Mouse (Mus musculus) T-cell, adult 66 days (primary cell): ENCODE results near the gene Fbln7. TPM values are rescaled to one million over a fixed set of nuclear protein-coding genes. Genes with fewer than 3 reads are reported as not detected.

Experiments
- total RNA-seq, 2 experiments: library from RNA; stranded (reverse); gene quantifications; 3 replicates in 1 of 2; 4 replicates in 1 of 2; pipeline ENCODE4 v1.2.4; 2023

The Fbln7 gene
- total RNA-seq = not detected

DNA sequence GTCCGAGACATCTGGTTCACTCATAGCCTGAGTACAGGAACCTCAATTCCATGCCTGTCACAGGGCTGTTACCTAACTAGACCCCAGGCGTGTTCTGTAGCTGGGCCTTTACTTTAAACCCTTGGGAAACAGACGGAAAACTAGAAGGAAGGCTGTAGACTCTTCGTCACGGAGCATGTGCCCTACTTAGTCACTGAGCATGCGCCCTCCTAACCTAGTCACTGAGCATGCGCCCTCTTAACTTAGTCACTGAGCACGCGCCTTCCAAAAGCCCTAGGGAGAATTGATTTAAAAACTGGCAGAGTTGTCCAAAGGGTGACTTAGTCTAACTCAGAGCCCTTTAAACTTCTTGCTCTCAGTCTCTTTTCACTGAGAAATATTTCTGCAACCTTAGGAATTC lies at the start of gene Fbln7:
TSS of gene Fbln7 (plus strand) at position 346 of the 400 bp plus-strand sequence.

DNA sequence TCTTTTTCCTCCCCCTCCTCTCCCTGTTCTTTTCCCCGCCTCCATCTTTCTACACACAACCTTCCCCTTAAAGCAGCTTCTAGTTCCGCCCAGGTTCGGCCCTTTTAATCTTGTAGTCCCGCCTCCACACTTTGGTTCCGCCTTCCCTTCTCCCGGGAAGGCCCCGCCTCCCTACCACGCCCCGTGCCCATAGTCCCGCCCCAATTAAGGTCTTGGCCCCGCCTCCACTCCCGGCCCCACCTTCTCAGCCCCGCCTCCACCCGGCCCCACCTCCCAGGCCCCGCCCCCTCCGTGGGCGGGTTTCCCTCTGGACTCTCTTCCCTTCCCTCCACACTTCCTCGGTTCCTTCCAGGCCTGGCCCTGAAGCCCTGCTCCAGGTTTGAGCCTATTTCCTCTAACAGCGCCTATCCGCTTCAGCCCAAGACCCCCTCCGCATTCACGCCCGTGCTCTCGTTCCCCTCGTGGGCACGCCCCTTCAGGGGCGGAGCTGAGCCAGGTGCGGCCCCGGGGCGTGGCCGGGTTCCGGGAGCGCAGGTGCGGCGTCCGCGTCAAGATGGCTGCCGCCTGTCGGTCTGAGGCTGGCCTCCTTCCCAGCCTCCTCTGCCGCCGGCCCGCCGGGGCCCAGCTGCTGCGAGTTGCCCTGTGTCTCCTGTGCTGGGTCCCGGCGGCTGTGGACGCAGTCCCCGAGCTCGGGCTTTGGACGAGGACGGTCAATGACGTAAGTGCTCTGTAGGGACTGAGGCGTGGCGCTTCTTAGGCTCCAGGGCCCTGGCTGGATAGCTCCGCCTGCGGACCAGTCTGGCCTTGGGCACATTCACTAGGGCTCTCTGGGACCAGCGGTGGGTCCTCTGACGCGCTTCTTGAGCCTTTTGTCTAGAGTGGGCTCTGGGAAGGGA lies 44.7 kb upstream of the Fbln7 start, which contains the start of gene Tmem87b:
TSS of gene Tmem87b (plus strand) at position 333 of the 896 bp plus-strand sequence.

DNA sequence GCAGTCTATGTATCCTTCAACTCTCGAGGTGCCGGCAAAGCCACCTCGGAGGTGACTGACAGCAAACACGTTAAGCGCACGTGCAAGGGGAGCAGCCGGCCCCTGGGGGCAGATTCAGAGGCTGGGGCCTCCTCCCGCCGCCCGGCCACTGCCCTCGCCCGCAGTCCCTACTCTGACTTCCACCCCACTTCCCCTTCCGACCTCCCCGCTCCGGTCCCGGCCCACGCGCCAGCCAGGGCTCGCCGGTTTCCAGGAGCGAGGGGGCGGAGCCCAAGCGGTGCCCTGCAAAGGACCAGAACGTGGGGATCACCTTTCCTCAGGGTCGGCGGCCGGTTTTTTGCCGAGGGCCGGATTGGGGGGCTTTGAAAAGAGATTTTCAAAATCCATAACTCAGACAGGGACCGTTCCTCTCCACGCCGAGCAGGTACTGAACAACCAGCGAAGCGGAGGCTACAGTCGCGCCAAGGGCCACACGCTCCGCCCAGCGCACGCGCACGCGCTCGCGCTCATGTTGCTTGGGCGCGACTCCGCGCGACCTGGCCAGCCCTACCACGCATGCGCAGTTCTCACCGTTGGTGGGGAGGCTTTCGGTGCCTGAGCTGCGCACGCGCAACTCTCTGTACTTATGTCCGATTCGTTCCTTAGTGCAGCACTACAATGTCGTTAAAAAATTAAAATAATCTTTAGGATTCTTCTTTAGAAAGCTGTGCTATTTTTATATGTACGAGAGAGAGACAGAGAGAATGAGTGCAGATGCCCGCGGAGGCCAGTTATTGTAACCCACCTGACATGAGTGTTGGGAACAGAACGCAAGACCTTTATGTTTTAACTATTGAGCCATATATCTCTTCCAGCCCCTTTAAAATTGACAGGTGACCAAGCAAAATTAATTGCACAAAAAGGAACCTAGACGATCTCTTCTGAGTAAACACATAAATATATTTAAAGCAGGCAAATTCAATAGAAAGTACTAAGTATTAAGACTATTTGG lies 81.1 kb downstream of the Fbln7 start, which contains the start of gene Zc3h8:
TSS of gene Zc3h8 (minus strand) at position 540 of the 991 bp plus-strand sequence.

Other genes with a start within 250 kb of the Fbln7 start
- gene Anapc1, start 175.6 kb upstream of the Fbln7 start, total RNA-seq = 100 to 1,000 TPM; 131 to 135 TPM
- 1 to 10 TPM in 1 of 2 experiments, under 1 TPM in 1; 0.71 to 1.4 TPM for gene Mertk, start 164.0 kb upstream of the Fbln7 start, total RNA-seq
- 10 to 100 TPM; 40.3 to 46.2 TPM for gene Tmem87b, start 44.9 kb upstream of the Fbln7 start, total RNA-seq
- 1 to 10 TPM; 6.9 to 7.6 TPM for gene Zc3h8, start 81.1 kb downstream of the Fbln7 start, total RNA-seq
- 10 to 100 TPM; 10.5 to 15.7 TPM for gene Zc3h6, start 104.4 kb downstream of the Fbln7 start, total RNA-seq
- 1 to 10 TPM; 3.3 to 5.8 TPM for gene Gm10762, start 104.7 kb downstream of the Fbln7 start, total RNA-seq
- not detected for gene Vinac1, start 185.2 kb downstream of the Fbln7 start, total RNA-seq
- gene Ttl, start 203.0 kb downstream of the Fbln7 start, total RNA-seq = 1 to 10 TPM; 8.4 to 8.6 TPM
- 10 to 100 TPM; 54.0 to 59.4 TPM for gene Polr1b, start 238.0 kb downstream of the Fbln7 start, total RNA-seq